Mouse (Mus musculus) small intestine, adult 2 months (tissue): Measurements from ENCODE around the gene Fbxl8. TPM values are rescaled to one million over a fixed set of nuclear protein-coding genes. Genes with fewer than 3 reads are reported as not detected.

ENCODE experiments used
- H3K27ac ChIP-seq: fragments of 200-500 bp; 2 replicates; pipeline ENCODE4 v1.5.1; 2012; ENCODE audit warnings: low read depth, low read length, control low read depth, inconsistent platforms; ENCODE audit not compliant: insufficient read depth
- H3K27me3 ChIP-seq: fragments of 200-500 bp; 2 replicates; pipeline ENCODE4 v1.6.1; 2012; ENCODE audit warnings: mild to moderate bottlenecking, moderate library complexity, low read length, inconsistent platforms; ENCODE audit not compliant: control insufficient read depth, insufficient read depth
- H3K36me3 ChIP-seq: fragments of 200-500 bp; 2 replicates; pipeline ENCODE4 v1.6.1; 2012; ENCODE audit warnings: mild to moderate bottlenecking, low read length, control low read depth, inconsistent platforms; ENCODE audit not compliant: control insufficient read depth, insufficient read depth
- H3K4me1 ChIP-seq: fragments of 200-500 bp; 2 replicates; pipeline ENCODE4 v1.6.1; 2012; ENCODE audit warnings: low read length, inconsistent platforms, mixed read lengths; ENCODE audit not compliant: control insufficient read depth, insufficient read depth, insufficient read length
- H3K4me3 ChIP-seq: fragments of 200-500 bp; 2 replicates; pipeline ENCODE4 v1.5.1; 2012; ENCODE audit warnings: low read depth, mild to moderate bottlenecking, control low read depth, inconsistent platforms, low read length, moderate library complexity
- CTCF ChIP-seq: fragments of 200-500 bp; IDR thresholded peaks from 2 replicates; pipeline ENCODE4 v1.5.1; 2012; ENCODE audit warnings: low read depth, mild to moderate bottlenecking, control low read depth, inconsistent platforms, low read length, moderate library complexity, mixed read lengths; ENCODE audit not compliant: insufficient replicate concordance, insufficient read length; ENCODE audit errors: extremely low read depth
- POLR2A ChIP-seq: fragments of 200-500 bp; IDR thresholded peaks from 2 replicates; pipeline ENCODE4 v1.6.1; 2012; ENCODE audit warnings: low read depth, mild to moderate bottlenecking, control low read depth, inconsistent platforms, low read length, moderate library complexity
- WGBS: fragments of 180-500 bp; shearing (Covaris S2); methylation state at CpG from one replicate; pipeline ENCODE4 v1.1.7; 2018; 5-methylcytosine and 5-hydroxymethylcytosine counted together
- polyA plus RNA-seq: library from polyadenylated mRNA; depleted of rRNA; stranded (reverse); fragments of >200 nt; gene quantifications from 2 replicates; pipeline ENCODE4 v1.2.3, GENCODE M21; 2012

The Fbxl8 gene
- polyA plus RNA-seq, 1 experiment = 34.9 TPM

GRCm38 (mm10) chr8:105259721-105260320 is 4.6 kb upstream of the Fbxl8 start:
- Histone ChIP-seq H3K36me3 (peaks cover 13% of the 10 kb centered on the region), H3K27me3 (no peaks in the 10 kb centered on the region), H3K27ac (no peak overlapping the region), H3K4me1 (peaks cover 32% of the 10 kb centered on the region), H3K4me3 (peak overlapping the region; percentile 36)
- TF ChIP-seq CTCF = peak; percentile 82
- no peak; the same call in 1 of the 2 replicates for TF ChIP-seq POLR2A
- 11% methylated on average over 30 of the region's 30 CpGs for WGBS

- H3K27me3 ChIP-seq = no peaks in the 10 kb centered on the region
- peaks cover 30% of the 10 kb centered on the region for H3K4me1 ChIP-seq
- H3K4me3 ChIP-seq = no peak overlapping the region
- peak overlapping the region; percentile 17 for H3K27ac ChIP-seq
- TF ChIP-seq CTCF (no peak), POLR2A (no peak)
- 76% methylated on average over 7 of the region's 7 CpGs for WGBS
- H3K36me3 ChIP-seq = peaks cover 13% of the 10 kb centered on the region
Measured at GRCm38 (mm10) chr8:105260371-105261099, 3.9 kb upstream of the Fbxl8 start.

- Histone ChIP-seq H3K4me3 (no peak overlapping the region), H3K27ac (peak overlapping the region; percentile 62), H3K4me1 (peaks cover 30% of the 10 kb centered on the region), H3K36me3 (peaks cover 13% of the 10 kb centered on the region), H3K27me3 (no peaks in the 10 kb centered on the region)
- WGBS = 79% methylated on average over 12 of the region's 12 CpGs
- TF ChIP-seq CTCF (peak; percentile 14; the same call in 1 of the 2 replicates), POLR2A (no peak)
Measured at GRCm38 (mm10) chr8:105261326-105261980, 3.0 kb upstream of the Fbxl8 start.

GRCm38 (mm10) chr8:105263244-105263912 is 1.1 kb upstream of the Fbxl8 start:
- peaks cover 32% of the 10 kb centered on the region for H3K4me1 ChIP-seq
- WGBS = 31% methylated on average over 16 of the region's 16 CpGs
- no peak for TF ChIP-seq POLR2A
- peak overlapping the region; percentile 99 for H3K4me3 ChIP-seq
- H3K27ac ChIP-seq = peak overlapping the region; percentile 86
- peaks cover 25% of the 10 kb centered on the region for H3K36me3 ChIP-seq
- no peaks in the 10 kb centered on the region for H3K27me3 ChIP-seq

GRCm38 (mm10) chr8:105265128-105265527 is 680 bp downstream of the Fbxl8 start:
- H3K4me3 ChIP-seq = peak overlapping the region; percentile 99
- 4% methylated on average over 10 of the region's 10 CpGs for WGBS
- H3K27ac ChIP-seq = peak overlapping the region; percentile 81
- 0 out of 2 replicates have a peak, but pooled peaks cover under 1% of the 10 kb centered on the region for H3K27me3 ChIP-seq
- TF ChIP-seq CTCF (no peak), POLR2A (no peak; the same call in 1 of the 2 replicates)
- H3K4me1 ChIP-seq = peaks cover 32% of the 10 kb centered on the region
- H3K36me3 ChIP-seq = peaks cover 19% of the 10 kb centered on the region

GRCm38 (mm10) chr8:105266775-105267174 is 2.3 kb downstream of the Fbxl8 start:
- 73% methylated on average over 13 of the region's 13 CpGs for WGBS
- peaks cover 24% of the 10 kb centered on the region for H3K4me1 ChIP-seq
- H3K36me3 ChIP-seq = peaks cover 19% of the 10 kb centered on the region
- no peak overlapping the region for H3K4me3 ChIP-seq
- H3K27ac ChIP-seq = no peak overlapping the region
- H3K27me3 ChIP-seq = peaks cover 7% of the 10 kb centered on the region
- TF ChIP-seq POLR2A = no peak
